Mouse (Mus musculus) olfactory bulb, adult 2 months (tissue): ENCODE measurements around the gene Dek. TPM values are rescaled to one million over a fixed set of nuclear protein-coding genes. Genes with fewer than 3 reads are reported as not detected.

Experiments
- H3K27ac ChIP-seq: fragments of 200-500 bp; 2 replicates; pipeline ENCODE4 v1.5.1; 2012; ENCODE audit warnings: low read depth, low read length; ENCODE audit not compliant: insufficient read depth
- H3K4me1 ChIP-seq: fragments of 200-500 bp; 2 replicates; pipeline ENCODE4 v1.6.1; 2012; ENCODE audit warnings: low read length; ENCODE audit not compliant: control insufficient read depth, insufficient read depth
- H3K4me3 ChIP-seq: fragments of 200-500 bp; 2 replicates; pipeline ENCODE4 v1.5.1; 2012; ENCODE audit warnings: mild to moderate bottlenecking, low read depth, low read length, moderate library complexity; ENCODE audit not compliant: insufficient read depth
- CTCF ChIP-seq: fragments of 200-500 bp; IDR thresholded peaks from 2 replicates; pipeline ENCODE4 v1.5.1; 2012; ENCODE audit warnings: low read depth, mild to moderate bottlenecking, low read length, moderate library complexity; ENCODE audit not compliant: insufficient read depth
- POLR2A ChIP-seq: fragments of 200-500 bp; IDR thresholded peaks from 2 replicates; pipeline ENCODE4 v1.6.1; 2012; ENCODE audit warnings: mild to moderate bottlenecking, low read depth, low read length, moderate library complexity; ENCODE audit not compliant: insufficient read depth
- WGBS: fragments of 180-500 bp; shearing (Covaris S2); methylation state at CpG from one replicate; pipeline ENCODE4 v1.1.7; 2018; 5-methylcytosine and 5-hydroxymethylcytosine counted together
- polyA plus RNA-seq: library from polyadenylated mRNA; stranded (reverse); fragments of >200 nt; gene quantifications from 2 replicates; pipeline ENCODE4 v1.2.4, GENCODE M21; 2012; ENCODE audit warnings: low replicate concordance; ENCODE audit not compliant: missing spikeins, insufficient read depth, insufficient read length

Gene Dek
- polyA plus RNA-seq, 1 experiment, result 352 TPM

- Histone ChIP-seq H3K4me3 (no peak overlapping the region), H3K27ac (no peak overlapping the region), H3K4me1 (peaks cover 4% of the 10 kb centered on the region; the same call in 1 of the 2 replicates)
- TF ChIP-seq POLR2A (no peak), CTCF (no peak)
- WGBS, result 80% methylated on average over 2 of the region's 2 CpGs
Measured at GRCm38 (mm10) chr13:47100587-47100986, 5.4 kb downstream of the Dek start.

GRCm38 (mm10) chr13:47099265-47099664, 6.7 kb downstream of the Dek start:
- H3K4me1 ChIP-seq, result peaks cover 1% of the 10 kb centered on the region; the same call in 1 of the 2 replicates
- no peak overlapping the region for H3K4me3 ChIP-seq
- TF ChIP-seq POLR2A (no peak), CTCF (no peak)
- 93% methylated on average over 7 of the region's 7 CpGs for WGBS
- no peak overlapping the region for H3K27ac ChIP-seq

- 96% methylated on average over 2 of the region's 2 CpGs for WGBS
- H3K4me1 ChIP-seq, result no peaks in the 10 kb centered on the region
- TF ChIP-seq CTCF, result no peak
- no peak for TF ChIP-seq POLR2A
Measured at GRCm38 (mm10) chr13:47096591-47096990, 9.4 kb downstream of the Dek start.

GRCm38 (mm10) chr13:47093791-47094190, 12.2 kb downstream of the Dek start:
- Histone ChIP-seq H3K4me1 (no peaks in the 10 kb centered on the region), H3K4me3 (no peak overlapping the region), H3K27ac (no peak overlapping the region)
- 98% methylated on average over 2 of the region's 2 CpGs for WGBS
- TF ChIP-seq POLR2A (no peak), CTCF (no peak)

More at GRCm38 (mm10) chr13:47096591-47096990, 9.4 kb downstream of the Dek start:
- Histone ChIP-seq H3K4me3 (no peak overlapping the region), H3K27ac (no peak overlapping the region)

GRCm38 (mm10) chr13:47089271-47089670, 16.7 kb downstream of the Dek start:
- TF ChIP-seq POLR2A, result no peak
- TF ChIP-seq CTCF, result no peak
- no peak overlapping the region for H3K4me3 ChIP-seq
- H3K27ac ChIP-seq, result no peak overlapping the region
- H3K4me1 ChIP-seq, result no peaks in the 10 kb centered on the region
- 59% methylated on average over 2 of the region's 2 CpGs for WGBS

- 84% methylated on average over 1 of the region's 1 CpGs for WGBS
- TF ChIP-seq CTCF (no peak), POLR2A (no peak)
- H3K27ac ChIP-seq, result no peak overlapping the region
Measured at GRCm38 (mm10) chr13:47088433-47088832, 17.6 kb downstream of the Dek start.

GRCm38 (mm10) chr13:47080905-47081505, 25.0 kb downstream of the Dek start:
- Histone ChIP-seq H3K4me1 (no peaks in the 10 kb centered on the region), H3K4me3 (no peak overlapping the region), H3K27ac (no peak overlapping the region)
- WGBS, result 91% methylated on average over 4 of the region's 4 CpGs
- TF ChIP-seq CTCF (no peak), POLR2A (no peak)

More at GRCm38 (mm10) chr13:47088433-47088832, 17.6 kb downstream of the Dek start:
- no peak overlapping the region for H3K4me3 ChIP-seq
- no peaks in the 10 kb centered on the region for H3K4me1 ChIP-seq

- TF ChIP-seq CTCF, result no peak
- no peak for TF ChIP-seq POLR2A
- Histone ChIP-seq H3K4me3 (no peak overlapping the region), H3K27ac (no peak overlapping the region), H3K4me1 (no peaks in the 10 kb centered on the region)
- WGBS, result 83% methylated on average over 5 of the region's 5 CpGs
Measured at GRCm38 (mm10) chr13:47078799-47079198, 27.2 kb downstream of the Dek start.

- H3K4me1 ChIP-seq, result no peaks in the 10 kb centered on the region
- no peak overlapping the region for H3K4me3 ChIP-seq
- TF ChIP-seq CTCF (no peak), POLR2A (no peak)
- no peak overlapping the region for H3K27ac ChIP-seq
Measured at GRCm38 (mm10) chr13:47077367-47077766, 28.6 kb downstream of the Dek start.

- WGBS, result 97% methylated on average over 5 of the region's 5 CpGs
- TF ChIP-seq POLR2A, result no peak
- TF ChIP-seq CTCF, result no peak
- Histone ChIP-seq H3K4me1 (no peaks in the 10 kb centered on the region), H3K27ac (no peak overlapping the region), H3K4me3 (no peak overlapping the region)
Measured at GRCm38 (mm10) chr13:47076156-47076555, 29.8 kb downstream of the Dek start.
